Mouse (Mus musculus) CH12.LX (cell line): ENCODE measurements at regions not wholly inside any gene's neighbourhood (a gene's known extent, or its start where the extent isn't known, plus 50 kb on each side); places are given as distances from the start of the nearest gene placed in this dataset.

Source experiments
- DNase-seq: peaks from one replicate; pipeline ENCODE4 v3.0.0-alpha.2; 2013; ENCODE audit errors: extremely low read depth
- H3K27ac ChIP-seq: 2 replicates; pipeline ENCODE4 v1.5.1; 2012; ENCODE audit warnings: low read depth, mild to moderate bottlenecking, control low read depth, moderate library complexity; ENCODE audit not compliant: insufficient read depth
- H3K27me3 ChIP-seq: replicated peaks from 2 replicates; pipeline ENCODE3; 2012; ENCODE audit warnings: inconsistent platforms
- H3K36me3 ChIP-seq, 2 experiments: replicated peaks in 1 of 2; 2 replicates each; pipeline versions ENCODE3 to v1.6.1; 2012; ENCODE audit warnings: inconsistent platforms in 1 of 2, low read length in 1 of 2, mild to moderate bottlenecking in 1 of 2, mixed read lengths in 1 of 2, moderate library complexity in 1 of 2; ENCODE audit not compliant: control insufficient read depth in 1 of 2, insufficient read depth in 1 of 2
- H3K4me1 ChIP-seq, 2 experiments: 2 replicates each; pipeline ENCODE4 v1.6.1; 2012; ENCODE audit warnings: inconsistent platforms in 1 of 2, moderate library complexity in 1 of 2; ENCODE audit not compliant: insufficient read depth in 2 of 2, control insufficient read depth in 1 of 2
- H3K4me2 ChIP-seq: 2 replicates; pipeline ENCODE4 v1.6.1; 2012; ENCODE audit warnings: low read depth, mild to moderate bottlenecking, control low read depth; ENCODE audit not compliant: poor library complexity, insufficient read depth, severe bottlenecking
- H3K4me3 ChIP-seq, 3 experiments: fragments of 150-350 bp in 1 of 3; sonication (generic) in 1 of 3; replicated peaks in 1 of 3; 2 replicates each; pipeline versions ENCODE3 to v1.5.1; 2011 to 2012; ENCODE audit warnings: low read depth in 2 of 3, low read length in 2 of 3, mild to moderate bottlenecking in 2 of 3, moderate library complexity in 2 of 3, control low read depth in 1 of 3, improper control_type of control experiment in 1 of 3, inconsistent platforms in 1 of 3, mixed read lengths in 1 of 3; ENCODE audit not compliant: poor library complexity in 1 of 3
- H3K79me2 ChIP-seq: replicated peaks from 2 replicates; pipeline ENCODE4 v1.6.1; 2012; ENCODE audit warnings: mild to moderate bottlenecking, moderate library complexity; ENCODE audit not compliant: control insufficient read depth, poor library complexity, insufficient read depth, severe bottlenecking; ENCODE audit errors: extremely low read depth
- H3K9ac ChIP-seq: 2 replicates; pipeline ENCODE4 v1.6.1; 2012; ENCODE audit warnings: low read depth, mild to moderate bottlenecking, control low read depth, moderate library complexity; ENCODE audit not compliant: insufficient read depth
- H3K9me3 ChIP-seq: replicated peaks from 2 replicates; pipeline ENCODE3; 2012; ENCODE audit warnings: low read length, inconsistent platforms, mixed read lengths
- BHLHE40 ChIP-seq: IDR thresholded peaks from 2 replicates; pipeline ENCODE4 v1.6.1; 2011; ENCODE audit warnings: mild to moderate bottlenecking, low read depth, low read length, improper control_type of control experiment
- E2F4 ChIP-seq: IDR thresholded peaks from 2 replicates; pipeline ENCODE4 v1.6.1; 2011; ENCODE audit warnings: low read depth, low read length, improper control_type of control experiment; ENCODE audit not compliant: insufficient replicate concordance
- ELF1 ChIP-seq: IDR thresholded peaks from 2 replicates; pipeline ENCODE4 v1.6.1; 2014; ENCODE audit warnings: low read depth, mild to moderate bottlenecking, inconsistent platforms, low read length, improper control_type of control experiment
- EP300 ChIP-seq: IDR thresholded peaks from 2 replicates; pipeline ENCODE4 v1.6.1; 2011; ENCODE audit warnings: low read length, improper control_type of control experiment
- HCFC1 ChIP-seq: IDR thresholded peaks from 2 replicates; pipeline ENCODE4 v1.6.1; 2012; ENCODE audit warnings: low read depth, mild to moderate bottlenecking, inconsistent platforms, low read length, improper control_type of control experiment
- JUND ChIP-seq: conservative IDR thresholded peaks from 2 replicates; pipeline ENCODE4 v1.6.1; 2011; ENCODE audit warnings: low read depth, low read length, improper control_type of control experiment
- MAX ChIP-seq: IDR thresholded peaks from 2 replicates; pipeline ENCODE4 v1.6.1; 2011; ENCODE audit warnings: low read length, improper control_type of control experiment
- MAZ ChIP-seq: IDR thresholded peaks from 2 replicates; pipeline ENCODE4 v1.6.1; 2012; ENCODE audit warnings: low read depth, mild to moderate bottlenecking, inconsistent platforms, low read length, improper control_type of control experiment, moderate library complexity
- MEF2A ChIP-seq: IDR thresholded peaks from 2 replicates; pipeline ENCODE4 v1.6.1; 2014; ENCODE audit warnings: low read depth, mild to moderate bottlenecking, inconsistent platforms, low read length, improper control_type of control experiment, borderline replicate concordance
- MXI1 ChIP-seq: IDR thresholded peaks from 2 replicates; pipeline ENCODE4 v1.6.1; 2011; ENCODE audit warnings: mild to moderate bottlenecking, low read depth, low read length, improper control_type of control experiment
- MYC ChIP-seq: IDR thresholded peaks from 2 replicates; pipeline ENCODE4 v1.6.1; 2011; ENCODE audit warnings: low read depth, mild to moderate bottlenecking, improper control_type of control experiment, low read length
- NRF1 ChIP-seq: IDR thresholded peaks from 2 replicates; pipeline ENCODE4 v1.6.1; 2014; ENCODE audit warnings: low read depth, mild to moderate bottlenecking, inconsistent platforms, low read length, improper control_type of control experiment, moderate library complexity
- PAX5 ChIP-seq: IDR thresholded peaks from 2 replicates; pipeline ENCODE4 v1.6.1; 2012; ENCODE audit warnings: low read length, inconsistent platforms, mixed read lengths
- POLR2AphosphoS2 ChIP-seq: IDR thresholded peaks from 2 replicates; pipeline ENCODE4 v1.6.1; 2011; ENCODE audit warnings: low read depth, low read length, improper control_type of control experiment
- RAD21 ChIP-seq: IDR thresholded peaks from 2 replicates; pipeline ENCODE4 v1.6.1; 2011; ENCODE audit warnings: low read depth, mild to moderate bottlenecking, low read length, improper control_type of control experiment, moderate library complexity
- RCOR1 ChIP-seq: conservative IDR thresholded peaks from 2 replicates; pipeline ENCODE4 v1.6.1; 2012; ENCODE audit warnings: low read depth, mild to moderate bottlenecking, inconsistent platforms, low read length, improper control_type of control experiment
- SIN3A ChIP-seq: IDR thresholded peaks from 2 replicates; pipeline ENCODE4 v1.6.1; 2012; ENCODE audit warnings: low read length, improper control_type of control experiment, inconsistent platforms
- SMC3 ChIP-seq: IDR thresholded peaks from 2 replicates; pipeline ENCODE4 v1.6.1; 2011; ENCODE audit warnings: low read depth, low read length, improper control_type of control experiment
- TCF12 ChIP-seq: IDR thresholded peaks from 2 replicates; pipeline ENCODE4 v1.6.1; 2014; ENCODE audit warnings: low read depth, mild to moderate bottlenecking, inconsistent platforms, low read length, improper control_type of control experiment
- USF1 ChIP-seq: IDR thresholded peaks from 2 replicates; pipeline ENCODE4 v1.6.1; 2014; ENCODE audit warnings: low read depth, mild to moderate bottlenecking, inconsistent platforms, low read length, improper control_type of control experiment
- USF2 ChIP-seq: conservative IDR thresholded peaks from 2 replicates; pipeline ENCODE4 v1.6.1; 2011; ENCODE audit warnings: low read depth, low read length, improper control_type of control experiment
- ZNF384 ChIP-seq: IDR thresholded peaks from 2 replicates; pipeline ENCODE4 v1.6.1; 2012; ENCODE audit warnings: low read depth, low read length, improper control_type of control experiment, inconsistent platforms
- dilution Hi-C: fragments of 300-500 bp; cut with MboI; formaldehyde crosslinking; loops from 2 replicates; pipeline ENCODE4 v1.14.3; 2020; ENCODE audit warnings: low sequenced_read_pairs; ENCODE audit not compliant: extremely low pct_unique_long_range_greater_than_20kb, extremely low pct_ligation_motif_present
- in situ Hi-C: fragments of 300-500 bp; cut with MboI; formaldehyde crosslinking; loops from 3 replicates; pipeline ENCODE4 v1.14.3; 2019; ENCODE audit warnings: low sequenced_read_pairs, low pct_ligation_motif_present, low pct_unique_long_range_greater_than_20kb, mixed read lengths

DNA sequence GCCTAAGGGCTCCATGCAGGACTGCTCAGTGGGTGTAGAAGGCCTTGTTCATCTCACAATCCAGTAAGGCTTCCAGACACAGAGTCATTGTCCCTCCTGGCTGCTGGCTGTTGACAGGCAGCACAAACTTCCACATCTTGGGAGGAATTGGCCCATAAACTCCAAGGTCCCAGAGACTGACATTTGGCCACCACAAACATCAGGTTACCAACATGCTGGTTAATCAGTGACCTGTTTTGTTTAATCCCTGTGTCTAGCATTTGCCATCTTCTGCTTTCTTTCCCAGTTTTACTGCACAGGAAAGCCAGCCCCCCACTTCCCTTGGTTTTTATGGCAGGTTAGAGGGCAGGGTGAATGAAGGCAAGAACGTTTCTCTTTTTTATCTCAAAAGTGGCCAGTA is 80.5 kb downstream of the Gm12689 start:
- no peak overlapping the region for H3K4me3 ChIP-seq
- in situ Hi-C loops = no loop called here
- TF ChIP-seq E2F4 = no peak
- no peak for TF ChIP-seq MEF2A
- TF ChIP-seq ELF1 = no peak
- no peak for TF ChIP-seq USF2
- TF ChIP-seq JUND = no peak
- no peak for TF ChIP-seq RAD21
- TF ChIP-seq TCF12 = no peak
- no peak for TF ChIP-seq PAX5
- TF ChIP-seq POLR2AphosphoS2 = no peak
- TF ChIP-seq BHLHE40 = no peak
- TF ChIP-seq NRF1 = no peak
- TF ChIP-seq EP300 = no peak
- no peak for TF ChIP-seq SMC3
- no peak for TF ChIP-seq MAX
- H3K9ac ChIP-seq = no peak overlapping the region
- no peak overlapping the region for H3K4me2 ChIP-seq
- H3K27ac ChIP-seq = no peak overlapping the region
- H3K27me3 ChIP-seq = no peaks in the 10 kb centered on the region
- no peaks in the 10 kb centered on the region for H3K4me1 ChIP-seq
- H3K79me2 ChIP-seq = no peaks in the 10 kb centered on the region
- dilution Hi-C loops = no loop called here
- no peaks in the 10 kb centered on the region for H3K36me3 ChIP-seq
- H3K9me3 ChIP-seq = peaks cover 87% of the 10 kb centered on the region
- no peak for DNase-seq

DNA sequence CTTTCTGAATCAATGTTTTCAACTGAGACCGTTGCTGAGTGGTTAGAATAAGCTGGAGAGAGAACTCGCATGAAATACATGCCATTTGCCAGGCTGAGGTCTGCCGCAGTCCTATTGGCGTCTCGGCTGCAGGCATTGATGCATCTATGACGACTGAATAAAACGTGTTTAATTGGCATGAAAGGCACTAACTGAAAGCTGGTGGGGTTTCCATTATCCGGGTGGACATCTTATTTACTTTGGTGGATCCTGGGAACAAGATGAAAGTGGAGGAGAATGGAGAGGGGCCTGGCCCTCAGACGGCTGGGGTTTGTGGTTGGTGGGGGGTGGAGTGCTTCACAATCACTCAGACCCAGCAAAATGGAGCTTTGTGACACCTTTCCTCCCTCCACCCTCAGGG is 81.2 kb downstream of the Gm12689 start:
- Histone ChIP-seq H3K36me3 (no peaks in the 10 kb centered on the region), H3K27me3 (no peaks in the 10 kb centered on the region), H3K27ac (no peak overlapping the region), H3K4me2 (no peak overlapping the region), H3K4me3 (no peak overlapping the region), H3K79me2 (no peaks in the 10 kb centered on the region), H3K9me3 (peaks cover 88% of the 10 kb centered on the region), H3K9ac (no peak overlapping the region), H3K4me1 (no peaks in the 10 kb centered on the region)
- in situ Hi-C loops (no loop called here), dilution Hi-C loops (no loop called here)
- no peak for DNase-seq
- TF ChIP-seq SIN3A = no peak
- no peak for TF ChIP-seq POLR2AphosphoS2
- no peak for TF ChIP-seq MXI1
- no peak for TF ChIP-seq NRF1
- no peak for TF ChIP-seq RCOR1
- no peak for TF ChIP-seq ELF1
- TF ChIP-seq MYC = no peak
- TF ChIP-seq MAZ = no peak
- no peak for TF ChIP-seq PAX5
- no peak for TF ChIP-seq HCFC1
- no peak for TF ChIP-seq JUND
- no peak for TF ChIP-seq BHLHE40
- no peak for TF ChIP-seq ZNF384
- TF ChIP-seq USF1 = no peak
- no peak for TF ChIP-seq EP300
